Comparison of ENCODE assay signal across 8 mouse cellular contexts in genomic region chr4:77961711-77962110, GRCm38 (mm10).
A peak's percentile ranks its signal among the peaks of the same experiment; 100 is the strongest.
DNase-seq lines count a peak whose midpoint lies in the region.

No protein-coding gene starts in this region.

- DNase-seq in cerebellum, postnatal 14 days = peak; percentile 37 to 57
- DNase-seq in cerebellum, adult 18-20 months = no peak
- DNase-seq in left cerebral cortex, adult 11 months (ENCODE audit: low spot score) = peak; percentile 9
- no peak for DNase-seq in left cerebral cortex, adult 8-10 months (ENCODE audit: low spot score in 2 of 2)
- peak; percentile 0 for DNase-seq in WW6 (ENCODE audit: low read depth, low spot score)
- peak; percentile 12 for DNase-seq in hindlimb bud, embryonic 11.5 days (ENCODE audit: extremely low spot score, low read depth, low spot score)
- no peak for DNase-seq in lung, postnatal 36 days
- DNase-seq in layer of hippocampus, adult 9-10 months (ENCODE audit: low spot score) = no peak

Comparison
In these comparisons a context has a peak if more than half of its experiments do, and no peak if none do; other contexts are left out.
1. DNase-seq: peak in cerebellum, postnatal 14 days (2 of 2), left cerebral cortex, adult 11 months (single experiment), WW6 (single experiment) and hindlimb bud, embryonic 11.5 days (single experiment); none in cerebellum, adult 18-20 months (0 of 2), left cerebral cortex, adult 8-10 months (0 of 2), lung, postnatal 36 days (single experiment) and layer of hippocampus, adult 9-10 months (single experiment).